Mouse (Mus musculus): ENCODE results near the gene Timm8b. TPM values are rescaled to one million over a fixed set of nuclear protein-coding genes. Genes with fewer than 3 reads are reported as not detected.

Timm8b gene
- polyA plus RNA-seq, 1 experiment from 2014 or later: 475 TPM

Other genes starting within 250 kb of the Timm8b start
- gene Plet1, start 109.4 kb upstream of the Timm8b start, polyA plus RNA-seq (2014; fragmentation: Nextera tagmentation; extraction: Ambion mirVana): 0.27 and 0.30 TPM in 2 replicates
- 87.3 and 94.5 TPM in 2 replicates for gene Pts, start 75.2 kb upstream of the Timm8b start, polyA plus RNA-seq (2014; fragmentation: Nextera tagmentation; extraction: Ambion mirVana)
- gene Il18, start 49.1 kb upstream of the Timm8b start, polyA plus RNA-seq (2014; fragmentation: Nextera tagmentation; extraction: Ambion mirVana): 17.8 and 18.4 TPM in 2 replicates
- gene Bco2, start 48.7 kb upstream of the Timm8b start, polyA plus RNA-seq (2014; fragmentation: Nextera tagmentation; extraction: Ambion mirVana): 0.60 and 0.63 TPM in 2 replicates
- 0.25 TPM in 1 of 2 replicates, not detected in the other for gene Tex12, start 42.6 kb upstream of the Timm8b start, polyA plus RNA-seq (2014; fragmentation: Nextera tagmentation; extraction: Ambion mirVana)
- 261 and 273 TPM in 2 replicates for gene Sdhd, start 98 bp upstream of the Timm8b start, polyA plus RNA-seq (2014; fragmentation: Nextera tagmentation; extraction: Ambion mirVana)
- 5.1 and 5.8 TPM in 2 replicates for gene Pih1d2, start 13.4 kb downstream of the Timm8b start, polyA plus RNA-seq (2014; fragmentation: Nextera tagmentation; extraction: Ambion mirVana)
- gene Nkapd1, start 13.6 kb downstream of the Timm8b start, polyA plus RNA-seq (2014; fragmentation: Nextera tagmentation; extraction: Ambion mirVana): 18.3 and 22.0 TPM in 2 replicates
- gene Dlat, start 55.9 kb downstream of the Timm8b start, polyA plus RNA-seq (2014; fragmentation: Nextera tagmentation; extraction: Ambion mirVana): 50.9 and 55.0 TPM in 2 replicates
- 21.6 and 27.1 TPM in 2 replicates for gene Dixdc1, start 135.6 kb downstream of the Timm8b start, polyA plus RNA-seq (2014; fragmentation: Nextera tagmentation; extraction: Ambion mirVana)
- 1.0 and 1.1 TPM in 2 replicates for gene 2310030G06Rik, start 142.6 kb downstream of the Timm8b start, polyA plus RNA-seq (2014; fragmentation: Nextera tagmentation; extraction: Ambion mirVana)
- 9.7 and 12.6 TPM in 2 replicates for gene Cryab, start 147.4 kb downstream of the Timm8b start, polyA plus RNA-seq (2014; fragmentation: Nextera tagmentation; extraction: Ambion mirVana)
- 0.70 TPM in 1 of 2 replicates, not detected in the other for gene Hspb2, start 148.4 kb downstream of the Timm8b start, polyA plus RNA-seq (2014; fragmentation: Nextera tagmentation; extraction: Ambion mirVana)
- gene Fdxacb1, start 164.3 kb downstream of the Timm8b start, polyA plus RNA-seq (2014; fragmentation: Nextera tagmentation; extraction: Ambion mirVana): 10.0 and 10.1 TPM in 2 replicates
- gene Alg9, start 171.1 kb downstream of the Timm8b start, polyA plus RNA-seq (2014; fragmentation: Nextera tagmentation; extraction: Ambion mirVana): 49.2 and 54.9 TPM in 2 replicates
- 55.1 and 65.0 TPM in 2 replicates for gene 1110032A03Rik, start 171.6 kb downstream of the Timm8b start, polyA plus RNA-seq (2014; fragmentation: Nextera tagmentation; extraction: Ambion mirVana)
- 78.9 and 94.5 TPM in 2 replicates for gene Ppp2r1b, start 241.4 kb downstream of the Timm8b start, polyA plus RNA-seq (2014; fragmentation: Nextera tagmentation; extraction: Ambion mirVana)